Mouse (Mus musculus): ENCODE results near the gene Lrrfip2.

Gene Lrrfip2

GRCm38 (mm10) chr9:111117126-111117642, at the start of gene Lrrfip2:
Gene Lrrfip2, plus strand, starts transcription at chr9:111117592.
- DNase-seq (ENCODE audit: low spot score in 2 of 2) = no peak

- DNase-seq (ENCODE audit: low spot score in 2 of 2) = peak; percentile 69 to 84
Observed at GRCm38 (mm10) chr9:111070546-111070961, 46.8 kb upstream of the Lrrfip2 start.

DNA sequence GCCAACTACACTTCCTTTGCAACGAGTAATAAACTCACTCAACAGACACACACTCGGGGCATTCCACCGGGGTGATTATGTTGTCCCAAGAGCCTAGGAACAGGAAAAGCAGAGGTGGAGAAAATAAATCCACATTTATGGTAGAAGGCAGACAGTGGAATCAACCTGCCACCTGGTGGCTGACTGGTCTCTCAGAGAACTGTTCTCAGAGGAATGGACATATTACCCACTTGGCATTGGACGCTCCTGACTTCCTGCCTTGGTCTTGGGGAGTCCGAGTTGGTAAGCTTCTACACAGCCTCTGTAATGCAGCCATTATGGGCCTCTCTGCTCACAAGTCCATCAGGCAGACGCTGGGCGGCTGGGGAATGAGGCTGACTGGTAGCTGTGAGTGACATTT, 45.2 kb upstream of the Lrrfip2 start:
- peak in 1 of 2 experiments; percentile 40 for DNase-seq (ENCODE audit: low spot score in 2 of 2)

- DNase-seq (ENCODE audit: low spot score in 2 of 2) = no peak
Observed at GRCm38 (mm10) chr9:111072971-111073370, 44.4 kb upstream of the Lrrfip2 start.

- DNase-seq (ENCODE audit: low spot score in 2 of 2) = peak in 1 of 2 experiments; percentile 61
Observed at GRCm38 (mm10) chr9:111077745-111078144, 39.6 kb upstream of the Lrrfip2 start.

- DNase-seq (ENCODE audit: low spot score in 2 of 2) = no peak
Observed at GRCm38 (mm10) chr9:111080801-111081200, 36.6 kb upstream of the Lrrfip2 start.

DNA sequence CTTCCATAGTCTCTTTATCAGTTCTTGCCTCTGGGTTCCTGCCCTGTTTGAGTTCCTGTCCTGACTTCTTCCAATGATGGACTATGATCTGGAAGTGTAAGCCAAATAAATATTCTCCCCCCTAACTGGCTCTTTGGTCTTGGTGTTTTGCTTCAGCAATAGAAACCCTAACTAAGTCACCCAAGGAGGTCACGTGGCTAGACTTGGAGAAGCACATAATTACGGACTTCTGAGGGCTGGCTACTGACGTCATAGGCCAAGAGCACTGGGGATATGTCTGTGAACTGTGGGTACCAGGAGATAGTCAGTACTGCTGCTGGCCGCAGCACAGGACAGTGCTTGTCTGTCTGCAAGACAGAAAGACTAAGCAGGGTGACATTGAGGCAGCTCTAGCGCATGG, 35.6 kb upstream of the Lrrfip2 start:
- DNase-seq (ENCODE audit: low spot score in 2 of 2) = no peak

DNA sequence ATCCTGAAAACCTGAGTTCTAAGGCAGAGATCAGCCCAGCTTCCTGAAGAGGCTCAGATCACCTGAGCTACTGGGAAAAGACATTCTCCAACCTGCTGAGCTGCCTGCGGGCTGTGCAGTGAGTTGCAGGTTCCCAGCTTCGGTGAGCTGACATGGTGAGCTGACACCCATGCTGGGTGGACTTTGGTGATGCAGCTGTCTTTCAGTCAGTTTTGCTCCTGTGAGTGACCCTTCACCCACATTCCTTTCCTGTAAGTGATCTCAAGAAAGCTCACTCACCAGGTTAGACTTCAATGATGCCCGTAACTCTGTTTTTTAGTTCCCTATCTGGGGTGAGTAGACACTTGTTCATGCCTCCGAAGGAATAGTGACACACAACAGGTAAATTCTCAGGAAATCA, 32.1 kb upstream of the Lrrfip2 start:
- no peak for DNase-seq (ENCODE audit: low spot score in 2 of 2)

DNA sequence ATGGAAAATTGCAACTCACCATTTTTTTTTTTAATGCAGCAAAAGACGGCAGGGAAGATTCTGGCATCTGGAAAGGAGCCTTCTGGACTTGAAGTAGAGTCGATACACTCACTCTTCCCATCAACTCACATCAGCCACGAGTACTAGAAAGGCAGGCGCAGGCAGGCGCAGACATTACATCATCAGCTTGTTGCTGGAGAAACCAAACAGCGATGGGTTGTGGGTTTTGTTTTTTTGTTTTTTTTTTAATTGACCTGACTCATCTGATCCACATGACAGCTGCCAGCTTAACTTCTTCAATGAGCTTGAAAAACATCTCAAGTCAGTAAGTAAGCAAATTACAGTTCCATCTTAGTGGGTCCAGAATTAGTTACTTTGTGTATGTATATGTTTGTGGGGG, 31.3 kb upstream of the Lrrfip2 start:
- DNase-seq (ENCODE audit: low spot score in 2 of 2) = no peak

DNA sequence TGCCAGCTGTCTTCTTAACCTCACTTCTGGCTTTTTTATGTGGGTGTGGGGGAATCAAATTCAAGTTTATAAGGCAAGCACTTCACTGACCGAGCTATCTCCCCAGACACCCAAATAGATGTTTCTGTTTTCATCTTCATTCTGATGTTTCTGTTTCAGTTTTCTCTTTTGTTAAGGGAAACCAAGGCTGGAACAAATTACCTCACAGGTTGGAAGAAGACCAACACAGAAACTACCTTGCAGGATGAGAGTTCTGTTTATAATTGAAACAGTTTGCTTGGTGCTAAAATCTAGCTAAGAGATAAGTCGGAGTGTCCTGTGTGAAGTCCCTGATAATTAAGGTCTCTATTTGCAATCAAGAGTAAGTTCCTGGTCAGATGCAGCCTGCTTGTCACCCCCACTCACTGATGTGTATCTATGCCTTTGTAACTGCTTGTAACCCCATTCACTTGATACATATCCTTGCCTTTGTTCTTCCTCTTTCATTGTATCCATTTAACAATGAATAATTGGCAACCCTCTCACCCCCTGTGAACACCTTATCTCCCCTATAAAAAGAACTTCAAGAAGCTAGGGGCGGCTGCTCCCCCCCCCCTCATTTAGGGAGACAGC, 30.3 kb upstream of the Lrrfip2 start:
- no peak for DNase-seq (ENCODE audit: low spot score in 2 of 2)

GRCm38 (mm10) chr9:111087960-111088359, 29.4 kb upstream of the Lrrfip2 start:
- no peak for DNase-seq (ENCODE audit: low spot score in 2 of 2)

DNA sequence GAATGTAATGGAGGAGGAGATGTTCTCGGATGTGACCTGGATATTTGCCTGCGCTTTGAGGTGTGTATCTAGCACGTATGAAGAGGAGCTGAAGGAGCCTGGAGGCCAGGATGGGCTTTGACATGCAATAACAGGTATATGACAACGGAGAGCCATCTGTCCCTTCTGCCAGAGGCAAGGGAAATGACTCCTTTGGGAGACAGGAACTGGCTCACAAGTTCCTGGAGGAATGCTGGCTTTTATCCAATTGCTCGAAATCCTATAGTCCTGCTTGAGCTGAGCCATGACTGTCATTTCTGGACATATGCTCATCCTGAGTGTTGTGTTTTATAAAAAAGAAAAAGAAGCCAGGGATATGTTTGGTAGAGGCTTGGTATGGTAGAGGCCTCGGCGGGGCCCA, 28.5 kb upstream of the Lrrfip2 start:
- DNase-seq (ENCODE audit: low spot score in 2 of 2) = no peak

DNA sequence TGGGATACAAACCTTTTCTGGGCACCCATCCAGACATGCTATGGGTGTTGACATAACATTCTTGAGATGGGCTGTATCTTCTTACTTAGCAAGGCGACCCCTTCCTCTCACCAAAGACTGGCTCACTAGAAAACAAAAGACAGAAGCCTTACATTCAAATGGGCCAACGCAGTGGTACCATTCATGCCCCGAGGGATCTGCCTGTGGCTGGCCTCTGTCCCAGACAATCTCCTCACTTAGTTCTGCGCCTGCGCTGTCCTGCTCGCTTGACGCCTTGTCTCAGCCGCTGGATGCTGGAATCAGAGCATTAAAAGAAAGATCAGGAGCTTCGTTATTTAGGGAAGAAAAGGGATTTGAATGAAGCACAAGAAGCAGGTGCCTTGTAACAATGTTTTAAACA, 24.7 kb upstream of the Lrrfip2 start:
- DNase-seq (ENCODE audit: low spot score in 2 of 2) = no peak

- peak; percentile 33 to 74 for DNase-seq (ENCODE audit: low spot score in 2 of 2)
Observed at GRCm38 (mm10) chr9:111093094-111093493, 24.3 kb upstream of the Lrrfip2 start.

DNA sequence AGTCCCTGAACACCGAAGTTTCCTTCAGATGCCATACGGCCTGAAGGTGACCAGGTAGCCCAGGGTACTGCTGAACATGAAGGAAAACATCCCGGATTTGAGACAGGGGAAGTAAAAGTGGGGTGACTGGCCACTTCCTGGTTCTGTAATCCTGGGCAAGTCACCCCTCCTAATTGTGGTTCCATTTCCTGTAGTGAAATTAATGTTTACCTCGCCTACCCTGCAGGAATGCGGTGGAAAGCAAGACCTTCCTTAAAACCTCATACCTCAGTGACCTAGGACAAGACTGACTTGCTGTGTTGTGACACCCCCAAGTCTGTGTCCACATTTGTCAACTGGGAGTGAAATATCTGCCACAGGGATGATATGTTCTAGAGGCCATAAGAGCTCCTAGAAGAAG, 22.8 kb upstream of the Lrrfip2 start:
- no peak for DNase-seq (ENCODE audit: low spot score in 2 of 2)

GRCm38 (mm10) chr9:111095710-111096109, 21.7 kb upstream of the Lrrfip2 start:
- no peak for DNase-seq (ENCODE audit: low spot score in 2 of 2)

- no peak for DNase-seq (ENCODE audit: low spot score in 2 of 2)
Observed at GRCm38 (mm10) chr9:111096419-111097326, 20.7 kb upstream of the Lrrfip2 start.

DNA sequence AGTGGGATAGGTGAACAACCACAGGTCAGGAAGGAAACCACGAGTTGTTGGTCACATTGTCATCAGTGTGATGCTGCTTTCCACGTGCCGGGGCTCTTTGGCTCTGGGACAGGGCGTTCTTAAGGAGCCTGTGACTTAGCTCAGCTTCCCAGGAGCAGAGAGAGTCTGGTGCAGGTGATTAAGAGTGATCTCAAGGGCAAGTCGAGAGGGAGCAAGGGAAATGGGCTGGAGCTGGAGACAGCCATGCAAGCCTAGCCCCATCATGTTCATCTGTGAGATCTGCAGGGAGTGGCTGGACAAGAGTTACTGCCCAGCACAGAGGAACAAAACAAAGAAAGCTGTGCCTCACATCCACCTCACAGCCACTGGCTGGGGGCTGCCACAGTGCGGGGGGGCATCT, 19.8 kb upstream of the Lrrfip2 start:
- no peak for DNase-seq (ENCODE audit: low spot score in 2 of 2)

- DNase-seq (ENCODE audit: low spot score in 2 of 2) = no peak
Observed at GRCm38 (mm10) chr9:111100406-111100805, 17.0 kb upstream of the Lrrfip2 start.

DNA sequence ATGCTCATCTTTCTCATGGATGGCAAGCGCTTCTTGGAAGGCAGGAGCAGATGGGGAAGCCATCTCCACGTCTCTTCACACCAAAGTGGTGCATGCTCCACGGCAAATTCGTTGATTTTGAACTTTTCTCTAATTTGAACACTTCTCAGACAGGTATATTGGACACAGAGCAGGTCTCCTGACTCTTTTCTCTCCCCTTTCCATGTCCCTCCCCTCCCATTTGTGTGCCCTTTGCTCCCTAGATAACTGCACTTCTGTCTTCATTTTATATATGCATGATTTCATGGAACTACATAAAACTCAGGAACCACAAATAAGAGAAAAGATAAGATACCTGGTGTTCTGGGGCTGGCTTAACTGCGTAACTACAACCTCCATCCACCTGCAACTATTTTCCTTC, 14.1 kb upstream of the Lrrfip2 start:
- no peak for DNase-seq (ENCODE audit: low spot score in 2 of 2)

- no peak for DNase-seq (ENCODE audit: low spot score in 2 of 2)
Observed at GRCm38 (mm10) chr9:111103893-111104292, 13.5 kb upstream of the Lrrfip2 start.

DNA sequence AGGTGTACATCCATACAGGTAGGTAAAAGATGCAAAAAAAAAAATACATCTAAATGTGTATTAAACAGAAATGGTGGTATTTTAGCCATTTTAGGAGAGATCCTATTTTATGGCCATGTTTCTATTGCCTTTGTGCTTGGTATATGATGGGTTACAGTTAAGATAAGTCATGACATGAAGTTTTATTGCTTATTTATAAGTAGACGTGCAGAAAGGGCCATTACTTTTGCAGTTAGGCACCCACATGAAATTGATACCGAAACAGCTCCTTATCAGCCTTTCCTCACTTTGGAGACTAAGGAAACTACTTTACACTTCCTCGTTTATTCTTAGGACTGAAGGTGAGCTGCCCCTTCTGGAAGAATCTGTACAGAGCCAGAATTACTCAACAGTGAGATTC, 9.5 kb upstream of the Lrrfip2 start:
- DNase-seq (ENCODE audit: low spot score in 2 of 2) = no peak

DNA sequence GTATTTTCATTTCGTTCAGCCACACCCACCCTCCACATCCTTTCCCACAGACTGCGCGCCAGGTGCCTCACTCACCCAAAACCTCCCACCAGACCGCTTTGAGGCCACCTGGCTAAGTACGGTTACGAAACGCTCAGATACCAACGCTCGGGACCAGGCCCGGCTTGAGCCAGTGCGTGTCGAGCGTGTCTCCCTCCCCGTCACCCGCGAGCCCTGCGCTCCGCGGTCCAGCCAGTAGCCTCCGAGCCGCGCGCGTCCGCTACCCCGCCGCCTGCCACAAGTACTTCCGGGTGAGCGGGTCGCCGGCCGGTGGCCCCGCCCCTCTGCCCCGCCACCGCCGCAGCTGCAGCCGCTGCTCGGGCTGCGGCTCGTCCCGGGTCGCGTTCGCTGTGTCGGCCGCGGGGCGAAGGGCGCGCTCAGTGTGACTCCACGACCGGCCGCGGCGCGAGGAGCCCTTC, 431 bp downstream of the Lrrfip2 start:
- DNase-seq (ENCODE audit: low spot score in 2 of 2) = peak; percentile 88 to 90
